Mouse (Mus musculus): ENCODE data around the gene Fam186a. TPM values are rescaled to one million over a fixed set of nuclear protein-coding genes. Genes with fewer than 3 reads are reported as not detected.

Gene Fam186a
- polyA plus RNA-seq, 1 experiment from 2014 or later: 0.05 TPM

GRCm38 (mm10) chr15:99940426-99940825 is 26.4 kb downstream of the Fam186a start:
- ATAC-seq (ENCODE audit: low FRiP score) (no peak), DNase-seq (ENCODE audit: low spot score) (no peak)
- no peaks in the 10 kb centered on the region for H3K27me3 ChIP-seq (ENCODE audit: control insufficient read depth, insufficient read depth, low read length)
- no peaks in the 10 kb centered on the region for H3K4me1 ChIP-seq (replicated peaks; ENCODE audit: control insufficient read depth, insufficient read depth, low read length)
- H3K9ac ChIP-seq (ENCODE audit: low read depth, low read length): no peak overlapping the region
- WGBS: 50% methylated on average over 2 of the region's 2 CpGs
- H3K9me3 ChIP-seq (ENCODE audit: control insufficient read depth, low read length): no peaks in the 10 kb centered on the region
- no peak overlapping the region for H3K4me3 ChIP-seq (ENCODE audit: low read depth, low read length)
- H3K36me3 ChIP-seq (ENCODE audit: control insufficient read depth, insufficient read depth, low read length): no peaks in the 10 kb centered on the region
- no peak overlapping the region for H3K27ac ChIP-seq (ENCODE audit: low read depth, low read length)
- H3K4me2 ChIP-seq (replicated peaks; ENCODE audit: low read depth, low read length): no peak overlapping the region

GRCm38 (mm10) chr15:99937841-99938240 is 29.0 kb downstream of the Fam186a start:
- WGBS: 83% methylated on average over 8 of the region's 8 CpGs
- H3K4me3 ChIP-seq (ENCODE audit: low read depth, low read length): no peak overlapping the region
- no peaks in the 10 kb centered on the region for H3K27me3 ChIP-seq (ENCODE audit: control insufficient read depth, insufficient read depth, low read length)
- DNase-seq (ENCODE audit: low spot score): no peak
- no peak overlapping the region for H3K4me2 ChIP-seq (replicated peaks; ENCODE audit: low read depth, low read length)
- no peak overlapping the region for H3K27ac ChIP-seq (ENCODE audit: low read depth, low read length)
- no peak overlapping the region for H3K9ac ChIP-seq (ENCODE audit: low read depth, low read length)
- no peaks in the 10 kb centered on the region for H3K36me3 ChIP-seq (ENCODE audit: control insufficient read depth, insufficient read depth, low read length)
- no peaks in the 10 kb centered on the region for H3K9me3 ChIP-seq (ENCODE audit: control insufficient read depth, low read length)
- no peak for ATAC-seq (ENCODE audit: low FRiP score)
- H3K4me1 ChIP-seq (replicated peaks; ENCODE audit: control insufficient read depth, insufficient read depth, low read length): no peaks in the 10 kb centered on the region

- Histone ChIP-seq H3K4me1 (replicated peaks; ENCODE audit: control insufficient read depth, insufficient read depth, low read length) (no peaks in the 10 kb centered on the region), H3K27ac (ENCODE audit: low read depth, low read length) (no peak overlapping the region), H3K9ac (ENCODE audit: low read depth, low read length) (no peak overlapping the region), H3K4me3 (ENCODE audit: low read depth, low read length) (no peak overlapping the region), H3K4me2 (replicated peaks; ENCODE audit: low read depth, low read length) (no peak overlapping the region), H3K9me3 (ENCODE audit: control insufficient read depth, low read length) (no peaks in the 10 kb centered on the region), H3K36me3 (ENCODE audit: control insufficient read depth, insufficient read depth, low read length) (no peaks in the 10 kb centered on the region), H3K27me3 (ENCODE audit: control insufficient read depth, insufficient read depth, low read length) (no peaks in the 10 kb centered on the region)
- WGBS: 94% methylated on average over 3 of the region's 3 CpGs
- DNase-seq (ENCODE audit: low spot score) (no peak), ATAC-seq (ENCODE audit: low FRiP score) (no peak)
Measured at GRCm38 (mm10) chr15:99936659-99937058, 30.2 kb downstream of the Fam186a start.

- H3K9ac ChIP-seq (ENCODE audit: low read depth, low read length): no peak overlapping the region
- no peak overlapping the region for H3K4me3 ChIP-seq (ENCODE audit: low read depth, low read length)
- no peaks in the 10 kb centered on the region for H3K4me1 ChIP-seq (replicated peaks; ENCODE audit: control insufficient read depth, insufficient read depth, low read length)
- no peak overlapping the region for H3K4me2 ChIP-seq (replicated peaks; ENCODE audit: low read depth, low read length)
- no peaks in the 10 kb centered on the region for H3K36me3 ChIP-seq (ENCODE audit: control insufficient read depth, insufficient read depth, low read length)
- ATAC-seq (ENCODE audit: low FRiP score) (no peak), DNase-seq (ENCODE audit: low spot score) (no peak)
- no peak overlapping the region for H3K27ac ChIP-seq (ENCODE audit: low read depth, low read length)
- H3K27me3 ChIP-seq (ENCODE audit: control insufficient read depth, insufficient read depth, low read length): no peaks in the 10 kb centered on the region
- H3K9me3 ChIP-seq (ENCODE audit: control insufficient read depth, low read length): no peaks in the 10 kb centered on the region
- 41% methylated on average over 1 of the region's 1 CpGs for WGBS
Measured at GRCm38 (mm10) chr15:99934501-99934900, 32.4 kb downstream of the Fam186a start.

GRCm38 (mm10) chr15:99931231-99931630 is 35.6 kb downstream of the Fam186a start:
- Histone ChIP-seq H3K27me3 (ENCODE audit: control insufficient read depth, insufficient read depth, low read length) (no peaks in the 10 kb centered on the region), H3K9me3 (ENCODE audit: control insufficient read depth, low read length) (no peaks in the 10 kb centered on the region), H3K4me2 (replicated peaks; ENCODE audit: low read depth, low read length) (no peak overlapping the region), H3K4me1 (replicated peaks; ENCODE audit: control insufficient read depth, insufficient read depth, low read length) (no peaks in the 10 kb centered on the region), H3K9ac (ENCODE audit: low read depth, low read length) (no peak overlapping the region), H3K36me3 (ENCODE audit: control insufficient read depth, insufficient read depth, low read length) (no peaks in the 10 kb centered on the region), H3K27ac (ENCODE audit: low read depth, low read length) (no peak overlapping the region), H3K4me3 (ENCODE audit: low read depth, low read length) (no peak overlapping the region)
- 86% methylated on average over 8 of the region's 8 CpGs for WGBS
- ATAC-seq (ENCODE audit: low FRiP score) (no peak), DNase-seq (ENCODE audit: low spot score) (no peak)

- H3K4me2 ChIP-seq (replicated peaks; ENCODE audit: low read depth, low read length): no peak overlapping the region
- 82% methylated on average over 15 of the region's 15 CpGs for WGBS
Measured at GRCm38 (mm10) chr15:99919601-99920158, 47.2 kb downstream of the Fam186a start.

GRCm38 (mm10) chr15:99917264-99917663 is 49.6 kb downstream of the Fam186a start:
- DNase-seq (ENCODE audit: low spot score) (no peak), ATAC-seq (ENCODE audit: low FRiP score) (no peak)
- no peaks in the 10 kb centered on the region for H3K27me3 ChIP-seq (ENCODE audit: control insufficient read depth, insufficient read depth, low read length)
- H3K36me3 ChIP-seq (ENCODE audit: control insufficient read depth, insufficient read depth, low read length): no peaks in the 10 kb centered on the region
- 0 out of 2 replicates have a peak, but pooled peaks cover 3% of the 10 kb centered on the region for H3K4me1 ChIP-seq (replicated peaks; ENCODE audit: control insufficient read depth, insufficient read depth, low read length)
- H3K4me3 ChIP-seq (ENCODE audit: low read depth, low read length): no peak overlapping the region
- H3K9me3 ChIP-seq (ENCODE audit: control insufficient read depth, low read length): no peaks in the 10 kb centered on the region
- WGBS: 85% methylated on average over 3 of the region's 3 CpGs
- no peak overlapping the region for H3K9ac ChIP-seq (ENCODE audit: low read depth, low read length)
- no peak overlapping the region for H3K27ac ChIP-seq (ENCODE audit: low read depth, low read length)
- no peak overlapping the region for H3K4me2 ChIP-seq (replicated peaks; ENCODE audit: low read depth, low read length)

More at GRCm38 (mm10) chr15:99919601-99920158, 47.2 kb downstream of the Fam186a start:
- no peaks in the 10 kb centered on the region for H3K9me3 ChIP-seq (ENCODE audit: control insufficient read depth, low read length)
- H3K27me3 ChIP-seq (ENCODE audit: control insufficient read depth, insufficient read depth, low read length): no peaks in the 10 kb centered on the region
- no peak overlapping the region for H3K4me3 ChIP-seq (ENCODE audit: low read depth, low read length)
- H3K36me3 ChIP-seq (ENCODE audit: control insufficient read depth, insufficient read depth, low read length): no peaks in the 10 kb centered on the region
- H3K4me1 ChIP-seq (replicated peaks; ENCODE audit: control insufficient read depth, insufficient read depth, low read length): 0 out of 2 replicates have a peak, but pooled peaks cover 3% of the 10 kb centered on the region
- H3K9ac ChIP-seq (ENCODE audit: low read depth, low read length): no peak overlapping the region
- no peak for ATAC-seq (ENCODE audit: low FRiP score)
- no peak overlapping the region for H3K27ac ChIP-seq (ENCODE audit: low read depth, low read length)
- no peak for DNase-seq (ENCODE audit: low spot score)

- Histone ChIP-seq H3K9ac (ENCODE audit: low read depth, low read length) (no peak overlapping the region), H3K9me3 (ENCODE audit: control insufficient read depth, low read length) (no peaks in the 10 kb centered on the region), H3K4me1 (replicated peaks; ENCODE audit: control insufficient read depth, insufficient read depth, low read length) (no peaks in the 10 kb centered on the region), H3K36me3 (ENCODE audit: control insufficient read depth, insufficient read depth, low read length) (no peaks in the 10 kb centered on the region), H3K4me3 (ENCODE audit: low read depth, low read length) (no peak overlapping the region), H3K27ac (ENCODE audit: low read depth, low read length) (no peak overlapping the region), H3K27me3 (ENCODE audit: control insufficient read depth, insufficient read depth, low read length) (no peaks in the 10 kb centered on the region), H3K4me2 (replicated peaks; ENCODE audit: low read depth, low read length) (no peak overlapping the region)
- ATAC-seq (ENCODE audit: low FRiP score): no peak
- WGBS: 79% methylated on average over 5 of the region's 5 CpGs
- DNase-seq (ENCODE audit: low spot score): no peak
Measured at GRCm38 (mm10) chr15:99914613-99915012, 52.2 kb downstream of the Fam186a start.

GRCm38 (mm10) chr15:99911785-99912184 is 55.1 kb downstream of the Fam186a start:
- DNase-seq (ENCODE audit: low spot score) (no peak), ATAC-seq (ENCODE audit: low FRiP score) (no peak)
- H3K9me3 ChIP-seq (ENCODE audit: control insufficient read depth, low read length): no peaks in the 10 kb centered on the region
- no peak overlapping the region for H3K27ac ChIP-seq (ENCODE audit: low read depth, low read length)
- H3K27me3 ChIP-seq (ENCODE audit: control insufficient read depth, insufficient read depth, low read length): no peaks in the 10 kb centered on the region
- no peak overlapping the region for H3K9ac ChIP-seq (ENCODE audit: low read depth, low read length)
- WGBS: 92% methylated on average over 4 of the region's 4 CpGs
- H3K4me3 ChIP-seq (ENCODE audit: low read depth, low read length): no peak overlapping the region
- no peaks in the 10 kb centered on the region for H3K4me1 ChIP-seq (replicated peaks; ENCODE audit: control insufficient read depth, insufficient read depth, low read length)
- no peaks in the 10 kb centered on the region for H3K36me3 ChIP-seq (ENCODE audit: control insufficient read depth, insufficient read depth, low read length)
- no peak overlapping the region for H3K4me2 ChIP-seq (replicated peaks; ENCODE audit: low read depth, low read length)

Measured in hindbrain, embryonic 11.5 days (tissue).